Mouse (Mus musculus) heart, adult 2 months (tissue): ENCODE measurements at regions not wholly inside any gene's neighbourhood (a gene's known extent, or its start where the extent isn't known, plus 50 kb on each side); places are given as distances from the start of the nearest gene placed in this dataset.

ENCODE experiments used
- CTCF ChIP-seq: fragments of 200-600 bp; IDR thresholded peaks from 2 replicates; pipeline ENCODE4 v1.8.1; 2022; ENCODE audit warnings: antibody characterized with exemption, mild to moderate bottlenecking, moderate library complexity
- POLR2A ChIP-seq: fragments of 200-500 bp; IDR thresholded peaks from 2 replicates; pipeline ENCODE4 v1.6.1; 2011; ENCODE audit warnings: mild to moderate bottlenecking, low read depth, low read length, control low read depth; ENCODE audit not compliant: insufficient read depth

GRCm38 (mm10) chr8:77774551-77775335, 50.5 kb upstream of the Ednra start:
- TF ChIP-seq POLR2A (no peak), CTCF (no peak)
